Mouse (Mus musculus) small intestine, adult 2 months (tissue): ENCODE measurements around the gene Slc25a11.

ENCODE experiments used
- CTCF ChIP-seq: fragments of 200-500 bp; IDR thresholded peaks from 2 replicates; pipeline ENCODE4 v1.5.1; 2012; ENCODE audit warnings: low read depth, mild to moderate bottlenecking, control low read depth, inconsistent platforms, low read length, moderate library complexity, mixed read lengths; ENCODE audit not compliant: insufficient replicate concordance, insufficient read length; ENCODE audit errors: extremely low read depth
- POLR2A ChIP-seq: fragments of 200-500 bp; IDR thresholded peaks from 2 replicates; pipeline ENCODE4 v1.6.1; 2012; ENCODE audit warnings: low read depth, mild to moderate bottlenecking, control low read depth, inconsistent platforms, low read length, moderate library complexity

- TF ChIP-seq POLR2A (no peak), CTCF (peak; percentile 51; the same call in 1 of the 2 replicates)
Measured at GRCm38 (mm10) chr11:70623053-70623742, 24.1 kb downstream of the Slc25a11 start.
